Mouse (Mus musculus): ENCODE results near the gene Paqr7. TPM values are rescaled to one million over a fixed set of nuclear protein-coding genes. Genes with fewer than 3 reads are reported as not detected.

Gene Paqr7
- polyA plus RNA-seq (2014; fragmentation: Nextera tagmentation; extraction: Ambion mirVana): 11.5 and 12.4 TPM in 2 replicates

- Histone ChIP-seq H3K9ac (peak within 1 kb of the TSS; percentile 76), H3K4me2 (replicated peaks) (peak within 1 kb of the TSS; percentile 96), H3K27me3 (ENCODE audit: control insufficient read depth, insufficient read depth, low read length) (no peaks in the 10 kb centered on the region), H3K27ac (peak within 1 kb of the TSS; percentile 73), H3K4me3 (replicated peaks; ENCODE audit: low read length) (peak within 1 kb of the TSS; percentile 47), H3K4me1 (replicated peaks; ENCODE audit: control insufficient read depth, insufficient read depth, low read length) (peaks cover 28% of the 10 kb centered on the region), H3K36me3 (replicated peaks; ENCODE audit: control insufficient read depth, insufficient read depth) (no peaks in the 10 kb centered on the region; the same call in 1 of the 2 replicates), H3K9me3 (ENCODE audit: control insufficient read depth, low read length) (no peaks in the 10 kb centered on the region)
- ATAC-seq (ENCODE audit: low FRiP score) (peak; percentile 66), DNase-seq (ENCODE audit: low spot score) (no peak)
- 3% methylated on average over 35 of the region's 35 CpGs for WGBS
These were observed at the start of gene Paqr7 for GRCm38 (mm10) chr4:134496595-134497210. TSS of gene Paqr7 (plus strand) at chr4:134496697.

GRCm38 (mm10) chr4:134447966-134448365 is 48.5 kb upstream of the Paqr7 start:
- H3K27me3 ChIP-seq (ENCODE audit: control insufficient read depth, insufficient read depth, low read length): no peaks in the 10 kb centered on the region
- H3K9ac ChIP-seq: no peak overlapping the region
- no peak overlapping the region for H3K4me2 ChIP-seq (replicated peaks)
- no peaks in the 10 kb centered on the region for H3K36me3 ChIP-seq (replicated peaks; ENCODE audit: control insufficient read depth, insufficient read depth)
- no peak for ATAC-seq (ENCODE audit: low FRiP score)
- no peak overlapping the region for H3K4me3 ChIP-seq (replicated peaks; ENCODE audit: low read length)
- DNase-seq (ENCODE audit: low spot score): no peak
- H3K9me3 ChIP-seq (ENCODE audit: control insufficient read depth, low read length): no peaks in the 10 kb centered on the region
- H3K4me1 ChIP-seq (replicated peaks; ENCODE audit: control insufficient read depth, insufficient read depth, low read length): peaks cover 41% of the 10 kb centered on the region
- 46% methylated on average over 23 of the region's 23 CpGs for WGBS
- H3K27ac ChIP-seq: no peak overlapping the region

DNA sequence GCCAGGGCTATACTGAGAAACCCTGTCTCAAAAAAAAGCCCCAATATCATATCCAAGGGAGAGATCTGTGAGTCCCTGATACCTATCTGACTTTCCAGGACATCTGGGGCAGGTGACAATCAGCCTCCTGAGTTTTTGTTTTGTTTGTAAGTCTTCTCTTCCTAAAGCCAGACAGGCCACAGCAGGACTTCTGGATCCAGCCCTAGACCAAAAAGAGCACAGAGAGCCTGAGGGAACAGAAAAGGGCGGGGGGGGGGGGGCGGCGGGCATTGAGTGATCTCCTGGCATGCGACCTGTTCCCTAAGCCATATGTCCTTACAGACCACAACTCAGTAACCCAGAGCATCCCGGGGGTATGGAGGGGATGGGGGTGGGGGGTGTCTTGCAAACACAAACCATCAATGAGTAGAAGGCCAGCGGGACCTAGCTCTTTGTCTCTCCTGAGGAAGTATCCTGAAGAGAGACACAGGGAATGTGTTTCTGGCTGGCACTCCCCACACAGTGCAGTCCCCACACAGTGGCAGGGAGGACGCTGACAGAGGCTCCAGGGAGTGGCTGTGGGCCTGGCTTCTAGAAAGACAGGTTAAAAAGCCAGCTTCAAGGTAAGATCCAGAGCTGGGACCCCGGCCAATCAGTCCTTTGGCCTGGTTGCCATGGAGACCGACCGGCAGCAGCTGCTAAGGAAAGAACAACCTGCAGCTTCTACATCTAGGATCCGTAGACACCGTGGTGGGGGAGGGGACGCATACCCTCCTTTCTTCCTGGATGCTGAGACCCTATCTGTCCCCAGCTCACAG is 46.7 kb upstream of the Paqr7 start:
- Histone ChIP-seq H3K27me3 (ENCODE audit: control insufficient read depth, insufficient read depth, low read length) (no peaks in the 10 kb centered on the region), H3K4me1 (replicated peaks; ENCODE audit: control insufficient read depth, insufficient read depth, low read length) (peaks cover 41% of the 10 kb centered on the region), H3K4me2 (replicated peaks) (peak overlapping the region; percentile 23), H3K4me3 (replicated peaks; ENCODE audit: low read length) (no peak overlapping the region), H3K9ac (peak overlapping the region; percentile 50), H3K27ac (peak overlapping the region; percentile 95), H3K9me3 (ENCODE audit: control insufficient read depth, low read length) (no peaks in the 10 kb centered on the region), H3K36me3 (replicated peaks; ENCODE audit: control insufficient read depth, insufficient read depth) (no peaks in the 10 kb centered on the region)
- 25% methylated on average over 13 of the region's 13 CpGs for WGBS
- peak; percentile 70 for ATAC-seq (ENCODE audit: low FRiP score)
- DNase-seq (ENCODE audit: low spot score): peak; percentile 80

DNA sequence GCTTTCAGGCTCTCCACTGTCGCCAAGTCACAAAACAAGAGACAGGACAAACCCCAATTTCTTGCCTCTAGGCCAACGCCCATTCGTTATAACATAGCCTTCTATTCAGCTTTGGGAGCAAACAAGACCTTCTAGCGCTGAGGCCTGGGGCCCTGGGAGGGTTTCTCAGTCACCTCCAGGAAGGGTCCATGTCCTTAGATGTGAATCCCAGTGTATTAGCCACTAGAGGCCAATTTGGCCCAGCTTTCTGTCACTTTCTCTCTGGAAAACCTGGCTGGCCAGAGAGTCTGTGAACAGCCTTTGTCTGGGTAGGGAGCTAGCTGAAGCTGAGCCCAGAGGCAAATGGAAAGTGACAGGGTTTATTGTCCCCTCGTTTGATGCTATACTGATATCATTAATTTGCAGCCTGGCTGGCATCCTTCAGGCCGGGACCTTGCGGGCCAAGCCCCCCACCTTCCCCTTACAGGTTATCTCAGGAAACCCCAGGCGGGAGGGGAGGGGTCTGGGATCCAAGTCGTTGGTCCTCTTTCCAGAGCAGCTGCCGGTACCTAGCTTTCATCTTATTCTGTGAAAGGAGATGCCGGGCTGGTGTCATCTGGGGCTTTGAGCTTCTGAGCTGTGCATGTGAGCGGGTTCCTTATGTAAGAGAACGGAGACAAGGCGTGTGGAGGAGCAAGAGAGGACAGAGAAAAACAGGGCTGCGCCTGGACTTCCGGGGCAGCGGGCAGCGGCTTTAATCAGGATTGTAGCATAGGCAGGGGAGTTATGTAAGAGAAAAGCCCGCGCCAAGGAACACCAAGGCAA is 45.9 kb upstream of the Paqr7 start:
- H3K9ac ChIP-seq: peak overlapping the region; percentile 50
- no peaks in the 10 kb centered on the region for H3K27me3 ChIP-seq (ENCODE audit: control insufficient read depth, insufficient read depth, low read length)
- ATAC-seq (ENCODE audit: low FRiP score) (peak; percentile 41), DNase-seq (ENCODE audit: low spot score) (peak; percentile 73)
- H3K9me3 ChIP-seq (ENCODE audit: control insufficient read depth, low read length): no peaks in the 10 kb centered on the region
- peak overlapping the region; percentile 23 for H3K4me2 ChIP-seq (replicated peaks)
- H3K4me1 ChIP-seq (replicated peaks; ENCODE audit: control insufficient read depth, insufficient read depth, low read length): peaks cover 38% of the 10 kb centered on the region
- no peaks in the 10 kb centered on the region for H3K36me3 ChIP-seq (replicated peaks; ENCODE audit: control insufficient read depth, insufficient read depth)
- H3K27ac ChIP-seq: peak overlapping the region; percentile 95
- WGBS: 9% methylated on average over 20 of the region's 20 CpGs
- no peak overlapping the region for H3K4me3 ChIP-seq (replicated peaks; ENCODE audit: low read length)

GRCm38 (mm10) chr4:134451484-134451883 is 45.0 kb upstream of the Paqr7 start:
- H3K9ac ChIP-seq: no peak overlapping the region
- no peak overlapping the region for H3K4me3 ChIP-seq (replicated peaks; ENCODE audit: low read length)
- H3K27ac ChIP-seq: peak overlapping the region; percentile 95
- H3K4me1 ChIP-seq (replicated peaks; ENCODE audit: control insufficient read depth, insufficient read depth, low read length): peaks cover 38% of the 10 kb centered on the region
- H3K9me3 ChIP-seq (ENCODE audit: control insufficient read depth, low read length): no peaks in the 10 kb centered on the region
- H3K36me3 ChIP-seq (replicated peaks; ENCODE audit: control insufficient read depth, insufficient read depth): no peaks in the 10 kb centered on the region
- WGBS: 36% methylated on average over 9 of the region's 9 CpGs
- no peaks in the 10 kb centered on the region for H3K27me3 ChIP-seq (ENCODE audit: control insufficient read depth, insufficient read depth, low read length)
- DNase-seq (ENCODE audit: low spot score): no peak
- H3K4me2 ChIP-seq (replicated peaks): no peak overlapping the region; the same call in 1 of the 2 replicates
- ATAC-seq (ENCODE audit: low FRiP score): no peak

DNA sequence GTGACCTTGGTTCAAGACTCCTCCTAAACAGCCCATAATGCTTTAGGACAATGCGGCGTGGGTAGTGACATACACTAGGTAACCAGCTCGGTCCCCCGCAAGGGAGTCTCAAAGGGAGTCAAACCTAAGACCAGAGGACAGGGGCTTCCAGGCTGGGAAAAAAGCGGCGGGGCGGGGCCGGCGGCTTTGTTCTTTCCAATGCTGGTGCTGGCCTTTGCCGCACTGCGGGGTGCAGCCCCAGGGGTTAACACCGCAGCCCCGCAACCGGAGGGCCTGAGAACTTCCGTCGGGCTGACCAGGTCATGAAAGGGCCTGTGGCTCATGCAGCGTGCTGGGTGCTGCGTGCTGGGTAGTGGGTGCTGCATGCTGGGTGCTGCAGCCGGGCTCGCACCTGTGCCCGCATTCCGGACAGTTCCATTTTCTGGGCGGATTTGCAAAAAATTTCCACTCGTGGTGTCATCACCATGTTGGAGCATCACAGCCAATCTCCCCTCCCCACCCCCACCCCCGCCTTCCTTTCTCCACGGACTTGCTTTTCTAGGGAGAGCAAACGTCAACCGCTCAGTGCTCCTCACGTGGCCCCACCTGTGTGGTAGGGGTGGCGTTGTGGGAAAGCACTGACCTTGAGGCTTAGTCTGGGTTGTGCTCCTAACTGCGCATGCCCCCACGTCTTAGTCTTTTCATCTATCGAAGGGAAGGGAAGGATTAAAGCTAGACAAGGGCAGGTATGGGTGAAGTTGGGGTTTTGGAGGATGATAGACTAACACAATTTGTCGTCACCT is 42.7 kb upstream of the Paqr7 start:
- no peaks in the 10 kb centered on the region for H3K27me3 ChIP-seq (ENCODE audit: control insufficient read depth, insufficient read depth, low read length)
- no peaks in the 10 kb centered on the region for H3K9me3 ChIP-seq (ENCODE audit: control insufficient read depth, low read length)
- peaks cover 32% of the 10 kb centered on the region for H3K4me1 ChIP-seq (replicated peaks; ENCODE audit: control insufficient read depth, insufficient read depth, low read length)
- H3K9ac ChIP-seq: peak overlapping the region; percentile 21
- no peak for ATAC-seq (ENCODE audit: low FRiP score)
- 20% methylated on average over 34 of the region's 34 CpGs for WGBS
- peak overlapping the region; percentile 23 for H3K4me2 ChIP-seq (replicated peaks)
- DNase-seq (ENCODE audit: low spot score): no peak
- no peak overlapping the region for H3K27ac ChIP-seq
- no peak overlapping the region for H3K4me3 ChIP-seq (replicated peaks; ENCODE audit: low read length)
- H3K36me3 ChIP-seq (replicated peaks; ENCODE audit: control insufficient read depth, insufficient read depth): no peaks in the 10 kb centered on the region

DNA sequence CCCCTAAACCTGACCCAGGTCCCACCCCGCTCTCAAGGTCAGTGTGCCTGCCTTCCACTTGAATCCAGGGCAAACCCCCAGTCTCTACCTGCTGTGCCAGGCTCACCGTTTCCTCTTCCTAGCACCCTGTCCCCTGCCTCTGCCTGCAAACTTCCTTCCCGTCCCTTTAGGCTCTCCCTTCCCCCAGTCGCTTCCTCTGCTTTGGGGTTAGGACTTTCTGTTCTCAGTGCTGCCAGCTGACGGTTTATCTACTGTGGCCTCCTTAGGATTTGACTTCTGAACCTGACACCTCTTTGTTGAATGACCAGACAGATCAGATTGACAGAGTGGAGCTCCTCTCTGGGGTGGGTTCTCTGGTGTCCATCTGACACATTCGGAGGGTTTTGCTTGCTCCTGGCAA is 41.2 kb upstream of the Paqr7 start:
- ATAC-seq (ENCODE audit: low FRiP score) (no peak), DNase-seq (ENCODE audit: low spot score) (no peak)
- Histone ChIP-seq H3K4me1 (replicated peaks; ENCODE audit: control insufficient read depth, insufficient read depth, low read length) (peaks cover 17% of the 10 kb centered on the region), H3K9me3 (ENCODE audit: control insufficient read depth, low read length) (no peaks in the 10 kb centered on the region), H3K4me2 (replicated peaks) (no peak overlapping the region), H3K36me3 (replicated peaks; ENCODE audit: control insufficient read depth, insufficient read depth) (no peaks in the 10 kb centered on the region), H3K27ac (no peak overlapping the region), H3K27me3 (ENCODE audit: control insufficient read depth, insufficient read depth, low read length) (no peaks in the 10 kb centered on the region), H3K9ac (no peak overlapping the region), H3K4me3 (replicated peaks; ENCODE audit: low read length) (no peak overlapping the region)
- WGBS: 45% methylated on average over 6 of the region's 6 CpGs

DNA sequence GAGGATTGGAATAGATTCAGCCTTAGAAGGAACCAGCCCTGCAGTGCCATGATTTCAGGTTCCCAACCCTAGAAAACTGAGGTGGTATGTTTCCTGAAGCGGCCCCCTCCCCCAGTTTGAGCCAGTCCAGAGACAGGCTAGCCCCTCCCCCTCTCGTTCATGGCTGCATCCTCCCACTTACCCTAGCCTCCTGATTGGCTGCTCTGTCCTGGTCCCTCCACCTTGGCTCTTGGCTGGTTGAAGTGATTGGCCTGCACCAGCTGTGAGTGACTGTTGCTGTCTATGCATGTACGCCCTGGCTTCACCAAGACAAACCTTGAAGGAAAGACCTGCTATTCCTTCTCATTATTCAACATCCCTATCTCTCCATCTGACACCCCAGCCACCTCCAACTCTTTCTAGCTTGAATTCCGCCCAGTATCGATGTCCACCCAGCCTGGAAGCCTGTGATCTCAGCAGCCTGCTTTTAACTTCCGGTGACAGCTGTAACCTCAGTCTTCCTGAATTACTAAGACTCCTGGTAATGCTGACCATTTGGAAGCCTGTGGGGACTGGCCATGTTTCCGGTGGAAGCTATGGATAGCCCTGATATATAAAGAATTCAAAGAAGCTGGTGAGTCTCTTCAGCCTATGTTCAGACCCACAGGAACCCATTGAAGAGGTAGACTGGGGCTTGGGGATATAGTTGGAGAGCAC is 39.2 kb upstream of the Paqr7 start:
- no peak for ATAC-seq (ENCODE audit: low FRiP score)
- DNase-seq (ENCODE audit: low spot score): no peak
- no peak overlapping the region for H3K27ac ChIP-seq
- H3K4me1 ChIP-seq (replicated peaks; ENCODE audit: control insufficient read depth, insufficient read depth, low read length): no peaks in the 10 kb centered on the region
- no peaks in the 10 kb centered on the region for H3K36me3 ChIP-seq (replicated peaks; ENCODE audit: control insufficient read depth, insufficient read depth)
- WGBS: 48% methylated on average over 7 of the region's 7 CpGs
- H3K4me3 ChIP-seq (replicated peaks; ENCODE audit: low read length): no peak overlapping the region
- H3K4me2 ChIP-seq (replicated peaks): no peak overlapping the region
- no peak overlapping the region for H3K9ac ChIP-seq
- no peaks in the 10 kb centered on the region for H3K9me3 ChIP-seq (ENCODE audit: control insufficient read depth, low read length)
- H3K27me3 ChIP-seq (ENCODE audit: control insufficient read depth, insufficient read depth, low read length): no peaks in the 10 kb centered on the region

Data from hindbrain, embryonic 14.5 days (tissue).